Mouse (Mus musculus) liver, embryonic 13.5 days (tissue): ENCODE data around the gene Mpv17l. TPM values are rescaled to one million over a fixed set of nuclear protein-coding genes. Genes with fewer than 3 reads are reported as not detected.
"Not testable (repeated sequence)": the region's sequence is repeated elsewhere in the genome, so short reads cannot be mapped to it uniquely, and the experiment has no call there.

Experiments
- ATAC-seq: fragments of 200-750 bp; cut with Nextera tagmentation; 2 replicates; pipeline ENCODE4 v1.8.0; 2017; ENCODE audit warnings: low read depth, mild to moderate bottlenecking, moderate number of reproducible peaks, moderate library complexity
- DNase-seq: peaks from one replicate; pipeline ENCODE4 v3.0.0; 2022
- H3K27ac ChIP-seq: fragments of 300-500 bp; sonication (generic); 2 replicates; pipeline ENCODE4 v1.5.1; 2015; ENCODE audit warnings: moderate library complexity, mild to moderate bottlenecking, inconsistent platforms
- H3K27me3 ChIP-seq: fragments of 300-500 bp; sonication (generic); 2 replicates; pipeline ENCODE4 v1.6.1; 2015; ENCODE audit warnings: mild to moderate bottlenecking, inconsistent platforms
- H3K36me3 ChIP-seq: fragments of 300-500 bp; sonication (generic); 2 replicates; pipeline ENCODE4 v1.6.1; 2015; ENCODE audit warnings: mild to moderate bottlenecking, inconsistent platforms
- H3K4me1 ChIP-seq: fragments of 300-500 bp; sonication (generic); replicated peaks from 2 replicates; pipeline ENCODE4 v1.6.1; 2015; ENCODE audit warnings: inconsistent platforms
- H3K4me2 ChIP-seq: fragments of 300-500 bp; sonication (generic); 2 replicates; pipeline ENCODE4 v1.6.1; 2015; ENCODE audit warnings: inconsistent platforms, mild to moderate bottlenecking, moderate library complexity
- H3K4me3 ChIP-seq: fragments of 300-500 bp; sonication (generic); replicated peaks from 2 replicates; pipeline ENCODE4 v1.5.1; 2015; ENCODE audit warnings: mild to moderate bottlenecking, inconsistent platforms
- H3K9ac ChIP-seq: fragments of 300-500 bp; sonication (generic); 2 replicates; pipeline ENCODE4 v1.6.1; 2015; ENCODE audit warnings: mild to moderate bottlenecking, inconsistent platforms
- H3K9me3 ChIP-seq: fragments of 300-500 bp; sonication (generic); replicated peaks from 2 replicates; pipeline ENCODE4 v1.6.1; 2016; ENCODE audit warnings: inconsistent platforms
- WGBS: fragments of 180-500 bp; shearing (Covaris S2); methylation state at CpG from one replicate; pipeline ENCODE4 v1.1.7; 2015; ENCODE audit not compliant: insufficient replicate concordance; 5-methylcytosine and 5-hydroxymethylcytosine counted together
- polyA plus RNA-seq: library from polyadenylated mRNA; unstranded; fragments of >200 nt; fragmentation: Nextera tagmentation; extraction: Ambion mirVana; gene quantifications from 2 replicates; pipeline ENCODE4 v1.2.1, GENCODE M21; 2015

Mpv17l gene
- polyA plus RNA-seq, 1 experiment from 2014 or later, result 1.4 TPM

DNA sequence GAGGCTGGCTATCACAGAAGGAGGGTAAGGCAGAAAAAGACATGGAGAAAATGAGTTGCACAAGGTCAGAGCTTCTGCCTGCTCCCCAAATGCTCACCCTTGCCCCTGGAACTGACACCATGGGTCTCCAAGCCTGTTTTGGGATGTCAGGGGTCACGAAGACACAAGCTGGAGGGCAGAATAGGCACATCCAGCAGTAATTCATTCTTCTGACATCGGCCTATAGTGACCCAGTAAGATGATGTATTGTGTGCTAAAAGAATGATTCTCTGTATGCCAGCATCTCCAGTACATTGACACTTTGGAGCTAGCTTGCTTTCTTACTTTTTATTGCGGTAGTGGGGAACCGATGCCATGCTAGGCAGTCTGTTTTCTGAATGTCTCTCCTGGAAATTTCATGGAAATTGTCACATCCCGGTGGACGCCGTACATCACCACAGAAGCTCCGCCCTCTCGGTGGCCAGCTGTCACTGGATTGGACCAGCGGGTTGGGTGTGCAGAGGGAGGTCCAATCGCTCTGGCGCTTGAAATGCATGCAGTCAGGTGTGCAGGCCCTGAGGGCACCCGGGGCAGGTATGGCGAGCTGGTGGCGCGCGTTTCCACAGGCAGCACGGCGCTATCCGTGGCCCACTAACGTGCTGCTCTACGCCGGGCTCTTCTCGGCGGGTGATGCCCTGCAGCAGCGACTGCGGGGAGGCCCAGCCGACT is 37.3 kb downstream of the Mpv17l start:
- 9% methylated on average over 25 of the region's 28 CpGs for WGBS
- no peak overlapping the region for H3K27ac ChIP-seq
- H3K9ac ChIP-seq, result no peak overlapping the region; the same call in 1 of the 2 replicates
- H3K4me1 ChIP-seq, result 0 out of 2 replicates have a peak, but pooled peaks cover 5% of the 10 kb centered on the region
- no peaks in the 10 kb centered on the region for H3K36me3 ChIP-seq
- peak overlapping the region; percentile 70 for H3K4me2 ChIP-seq
- peaks cover 28% of the 10 kb centered on the region for H3K27me3 ChIP-seq
- no peak for DNase-seq
- H3K4me3 ChIP-seq, result peak overlapping the region; percentile 49
- H3K9me3 ChIP-seq, result no peaks in the 10 kb centered on the region
- ATAC-seq, result peak; percentile 50; the same call in 1 of the 2 replicates

DNA sequence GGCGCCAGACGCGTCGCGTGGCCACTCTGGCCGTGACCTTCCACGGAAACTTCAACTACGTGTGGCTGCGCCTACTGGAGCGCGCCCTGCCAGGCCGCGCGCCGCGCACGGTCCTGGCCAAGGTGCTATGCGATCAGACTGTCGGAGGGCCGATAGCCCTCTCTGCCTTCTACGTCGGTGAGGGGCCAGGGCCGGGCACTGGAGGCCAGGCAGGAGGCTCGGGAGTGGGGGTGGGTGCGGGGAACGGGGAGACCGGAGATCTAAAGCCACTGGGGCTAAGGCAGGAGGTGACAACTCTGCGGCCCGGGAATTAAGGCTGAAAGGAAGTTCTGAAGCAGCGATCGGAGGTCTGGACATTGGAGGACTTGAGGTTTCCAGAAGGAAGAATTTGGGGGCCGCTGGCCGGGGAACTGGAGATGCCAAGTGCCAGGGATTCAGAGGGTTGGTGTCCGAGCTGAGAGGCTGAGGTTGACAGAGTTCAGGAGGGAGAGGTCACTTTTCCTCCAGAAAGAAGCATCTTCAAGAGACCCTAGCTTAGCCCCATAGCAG is 38.0 kb downstream of the Mpv17l start:
- Histone ChIP-seq H3K4me3 (peak overlapping the region; percentile 49), H3K36me3 (no peaks in the 10 kb centered on the region), H3K27ac (no peak overlapping the region), H3K9ac (no peak overlapping the region; the same call in 1 of the 2 replicates), H3K4me1 (0 out of 2 replicates have a peak, but pooled peaks cover 5% of the 10 kb centered on the region), H3K9me3 (no peaks in the 10 kb centered on the region), H3K27me3 (peaks cover 28% of the 10 kb centered on the region), H3K4me2 (peak overlapping the region; percentile 70)
- no peak for DNase-seq
- ATAC-seq, result 0 out of 2 replicates have a peak, but pooled peaks have one; percentile 26
- 3% methylated on average over 34 of the region's 34 CpGs for WGBS

DNA sequence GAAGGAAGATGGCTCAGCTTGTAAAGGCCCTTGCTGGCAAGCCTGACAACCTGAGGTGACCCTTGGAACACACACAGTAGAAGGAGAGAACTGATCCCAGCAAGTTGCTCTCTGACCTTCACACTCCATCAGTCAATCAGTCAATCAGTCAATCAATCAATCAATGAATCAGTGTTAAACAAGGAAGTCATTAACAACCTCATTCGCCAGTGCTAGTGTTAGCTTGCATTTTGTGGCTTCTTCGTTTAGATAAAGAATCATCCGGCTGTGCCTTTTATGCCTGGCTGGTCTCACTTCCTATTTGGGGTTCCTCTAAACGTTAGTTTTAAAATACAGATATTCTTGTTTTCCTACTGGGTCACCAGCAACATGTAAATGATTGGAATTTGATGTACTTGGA is 41.2 kb downstream of the Mpv17l start:
- 19% methylated on average over 4 of the region's 4 CpGs for WGBS
- Histone ChIP-seq H3K4me3 (no peak overlapping the region), H3K9me3 (no peaks in the 10 kb centered on the region), H3K36me3 (no peaks in the 10 kb centered on the region), H3K9ac (no peak overlapping the region), H3K27ac (no peak overlapping the region), H3K4me2 (no peak overlapping the region), H3K4me1 (0 out of 2 replicates have a peak, but pooled peaks cover 5% of the 10 kb centered on the region), H3K27me3 (peaks cover 27% of the 10 kb centered on the region)
- ATAC-seq (no peak), DNase-seq (no peak)

- H3K36me3 ChIP-seq, result no peaks in the 10 kb centered on the region
These were observed 41.8 kb downstream of the Mpv17l start for GRCm38 (mm10) chr16:13944752-13945151.

GRCm38 (mm10) chr16:13945153-13945552 is 42.2 kb downstream of the Mpv17l start:
- ATAC-seq, result no peak

More at GRCm38 (mm10) chr16:13944752-13945151, 41.8 kb downstream of the Mpv17l start:
- H3K9ac ChIP-seq, result no peak overlapping the region
- WGBS, result 64% methylated on average over 5 of the region's 5 CpGs
- ATAC-seq (no peak), DNase-seq (no peak)
- H3K4me1 ChIP-seq, result 0 out of 2 replicates have a peak, but pooled peaks cover 5% of the 10 kb centered on the region
- H3K27ac ChIP-seq, result no peak overlapping the region
- peaks cover 21% of the 10 kb centered on the region for H3K27me3 ChIP-seq
- H3K4me3 ChIP-seq, result no peak overlapping the region
- no peak overlapping the region for H3K4me2 ChIP-seq
- H3K9me3 ChIP-seq, result no peaks in the 10 kb centered on the region

GRCm38 (mm10) chr16:13946306-13946705 is 43.3 kb downstream of the Mpv17l start:
- no peak for ATAC-seq
- Histone ChIP-seq H3K36me3 (no peaks in the 10 kb centered on the region), H3K27ac (no peak overlapping the region), H3K9ac (no peak overlapping the region), H3K4me2 (no peak overlapping the region), H3K4me3 (no peak overlapping the region), H3K9me3 (no peaks in the 10 kb centered on the region), H3K4me1 (no peaks in the 10 kb centered on the region), H3K27me3 (peaks cover 6% of the 10 kb centered on the region)
- DNase-seq, result no peak
- 75% methylated on average over 1 of the region's 1 CpGs for WGBS

More at GRCm38 (mm10) chr16:13945153-13945552, 42.2 kb downstream of the Mpv17l start:
- Histone ChIP-seq H3K27me3 (peaks cover 17% of the 10 kb centered on the region), H3K9me3 (no peaks in the 10 kb centered on the region), H3K4me1 (0 out of 2 replicates have a peak, but pooled peaks cover 5% of the 10 kb centered on the region), H3K27ac (no peak overlapping the region), H3K9ac (no peak overlapping the region), H3K4me2 (no peak overlapping the region), H3K36me3 (no peaks in the 10 kb centered on the region), H3K4me3 (no peak overlapping the region)
- 59% methylated on average over 4 of the region's 4 CpGs for WGBS
- no peak for DNase-seq

DNA sequence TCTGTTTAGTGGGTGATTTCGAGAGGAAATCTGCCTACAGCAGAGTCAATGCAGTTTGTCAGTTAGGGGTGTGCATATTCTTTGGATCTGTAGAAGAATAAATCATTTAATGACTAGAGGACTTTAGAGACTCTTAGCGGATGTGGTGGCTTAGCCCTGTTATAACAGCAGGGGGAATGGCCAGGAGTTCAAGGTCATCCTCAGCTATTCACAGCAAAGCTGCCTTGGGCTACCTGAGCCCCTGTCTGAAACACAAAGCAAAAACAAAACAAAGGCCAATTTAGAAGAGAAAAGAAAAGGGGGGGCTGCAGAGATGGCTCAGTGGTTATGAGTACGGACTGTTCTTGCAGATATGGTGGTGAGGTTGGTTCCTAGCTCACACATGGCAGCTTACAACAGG is 48.3 kb downstream of the Mpv17l start:
- H3K36me3 ChIP-seq, result no peaks in the 10 kb centered on the region
- no peaks in the 10 kb centered on the region for H3K4me1 ChIP-seq
- no peak overlapping the region for H3K4me2 ChIP-seq
- no peak for ATAC-seq
- H3K9ac ChIP-seq, result no peak overlapping the region
- H3K27me3 ChIP-seq, result no peaks in the 10 kb centered on the region
- no peak for DNase-seq
- H3K9me3 ChIP-seq, result no peaks in the 10 kb centered on the region
- 53% methylated on average over 3 of the region's 3 CpGs for WGBS
- no peak overlapping the region for H3K27ac ChIP-seq
- H3K4me3 ChIP-seq, result no peak overlapping the region

GRCm38 (mm10) chr16:13962053-13962452 is 59.1 kb downstream of the Mpv17l start:
- Histone ChIP-seq H3K9ac (no peak overlapping the region), H3K4me3 (no peak overlapping the region), H3K27ac (no peak overlapping the region), H3K27me3 (no peaks in the 10 kb centered on the region), H3K9me3 (no peaks in the 10 kb centered on the region), H3K36me3 (no peaks in the 10 kb centered on the region), H3K4me2 (no peak overlapping the region), H3K4me1 (no peaks in the 10 kb centered on the region)
- WGBS, result 10% methylated on average over 1 of the region's 1 CpGs
- DNase-seq, result no peak
- ATAC-seq, result no peak

- H3K9me3 ChIP-seq, result no peaks in the 10 kb centered on the region
- H3K27ac ChIP-seq, result no peak overlapping the region
- H3K9ac ChIP-seq, result no peak overlapping the region
- no peak overlapping the region for H3K4me2 ChIP-seq
- DNase-seq (no peak), ATAC-seq (no peak)
- H3K36me3 ChIP-seq, result no peaks in the 10 kb centered on the region
- H3K27me3 ChIP-seq, result no peaks in the 10 kb centered on the region
- H3K4me3 ChIP-seq, result no peak overlapping the region
- 80% methylated on average over 1 of the region's 1 CpGs for WGBS
- H3K4me1 ChIP-seq, result no peaks in the 10 kb centered on the region
These were observed 66.1 kb downstream of the Mpv17l start for GRCm38 (mm10) chr16:13969096-13969495.

DNA sequence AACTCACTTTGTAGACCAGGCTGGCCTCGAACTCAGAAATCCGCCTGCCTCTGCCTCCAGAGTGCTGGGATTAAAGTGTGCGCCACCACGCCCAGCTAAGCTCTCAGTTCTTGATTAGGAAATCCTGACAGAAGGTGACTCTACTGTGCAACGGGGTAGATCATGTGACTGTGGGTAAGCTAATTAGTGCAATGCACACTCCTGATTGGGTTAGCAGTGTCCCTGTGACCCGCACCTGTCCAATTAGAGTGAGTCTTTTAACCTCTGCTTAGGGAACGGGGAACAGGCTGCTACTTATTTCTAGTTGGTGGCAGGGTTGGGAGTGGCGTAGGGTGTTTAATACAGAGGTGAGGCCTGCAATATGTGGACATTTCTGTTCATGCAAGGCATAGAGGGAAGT is 69.1 kb downstream of the Mpv17l start:
- WGBS, result 76% methylated on average over 8 of the region's 8 CpGs
- H3K9me3 ChIP-seq, result no peaks in the 10 kb centered on the region
- no peaks in the 10 kb centered on the region for H3K36me3 ChIP-seq
- H3K4me2 ChIP-seq, result no peak overlapping the region
- H3K27me3 ChIP-seq, result no peaks in the 10 kb centered on the region
- H3K4me3 ChIP-seq, result no peak overlapping the region
- no peak for DNase-seq
- no peak overlapping the region for H3K27ac ChIP-seq
- no peak for ATAC-seq
- no peaks in the 10 kb centered on the region for H3K4me1 ChIP-seq
- no peak overlapping the region for H3K9ac ChIP-seq

- not testable (repeated sequence) for H3K4me2 ChIP-seq, DNase-seq, H3K4me1 ChIP-seq, H3K27me3 ChIP-seq, H3K9ac ChIP-seq, H3K36me3 ChIP-seq, H3K27ac ChIP-seq, H3K9me3 ChIP-seq, ATAC-seq, H3K4me3 ChIP-seq
- 79% methylated on average over 4 of the region's 4 CpGs for WGBS
These were observed 73.5 kb downstream of the Mpv17l start for GRCm38 (mm10) chr16:13976358-13976896.
